25 mouse cellular contexts compared by ENCODE assay signal in genomic region chr17:23854229-23854765, GRCm38 (mm10). TPM values are rescaled to one million over a fixed set of nuclear protein-coding genes. Genes with fewer than 3 reads are reported as not detected.
DNase-seq lines count a peak whose midpoint lies in the region; ATAC-seq lines count a peak whose summit lies in the region.
"Had no signal": no experiment of that assay in that cellular context is flagged by ENCODE, and none has a peak within 500 bp of the region (broad histone marks: within the 10 kb centered on the region; RNA-seq: fewer than 3 reads in every experiment).

No protein-coding gene starts in this region.

- intact Hi-C loops in heart, postnatal 25 days (cut with DNase I), result no loop called here

- no peaks in the 10 kb centered on the region for H3K36me3 ChIP-seq in heart, embryonic 14.5 days (ENCODE audit: control insufficient read depth, insufficient read depth, low read length)
- H3K36me3 ChIP-seq in intestine, embryonic 15.5 days, result no peaks in the 10 kb centered on the region
- no peaks in the 10 kb centered on the region for H3K36me3 ChIP-seq in intestine, embryonic 16.5 days (ENCODE audit: control insufficient read depth, insufficient read depth, low read length)
- H3K36me3 ChIP-seq: embryonic facial prominence, embryonic 10.5 days; hindbrain, embryonic 10.5 days had no signal

- 0 out of 2 replicates have a peak, but pooled peaks have one; percentile 25 for ATAC-seq in heart, embryonic 14.5 days (ENCODE audit: insufficient number of reproducible peaks, insufficient read depth, low FRiP score, low read depth)
- ATAC-seq in intestine, embryonic 15.5 days, result no peak
- ATAC-seq in intestine, embryonic 16.5 days, result no peak
- ATAC-seq: forebrain, embryonic 14.5 days; Patski had no signal

- WGBS in heart, embryonic 14.5 days, result 50% methylated on average over 10 of the region's 10 CpGs
- 83% methylated on average over 10 of the region's 10 CpGs for WGBS in intestine, embryonic 15.5 days
- 85% methylated on average over 10 of the region's 10 CpGs for WGBS in intestine, embryonic 16.5 days

- H3K4me3 ChIP-seq in heart, embryonic 14.5 days (ENCODE audit: control insufficient read depth in 1 of 2, insufficient read depth in 1 of 2, low read depth in 1 of 2, low read length in 2 of 2), result no peak overlapping the region
- H3K4me3 ChIP-seq in intestine, embryonic 15.5 days (replicated peaks), result no peak overlapping the region
- H3K4me3 ChIP-seq in intestine, embryonic 16.5 days (ENCODE audit: low read length), result no peak overlapping the region
- H3K4me3 ChIP-seq: embryonic facial prominence, embryonic 10.5 days; gastrocnemius, adult 2 months; hindbrain, embryonic 10.5 days had no signal

- peaks cover 5 to 7% of the 10 kb centered on the region in 2 experiments for H3K4me1 ChIP-seq in heart, embryonic 14.5 days (ENCODE audit: control insufficient read depth in 2 of 2, insufficient read depth in 2 of 2, low read length in 2 of 2)
- no peaks in the 10 kb centered on the region for H3K4me1 ChIP-seq in intestine, embryonic 15.5 days (replicated peaks)
- H3K4me1 ChIP-seq in intestine, embryonic 16.5 days (ENCODE audit: control insufficient read depth, insufficient read depth, low read length), result 0 out of 2 replicates have a peak, but pooled peaks cover 2% of the 10 kb centered on the region
- H3K4me1 ChIP-seq: embryonic facial prominence, embryonic 10.5 days; hindbrain, embryonic 10.5 days had no signal

- H3K4me2 ChIP-seq in heart, embryonic 14.5 days (ENCODE audit: low read length), result no peak overlapping the region
- 0 out of 2 replicates have a peak overlapping the region, but pooled peaks have one; percentile 5 for H3K4me2 ChIP-seq in intestine, embryonic 15.5 days (replicated peaks)
- H3K4me2 ChIP-seq in intestine, embryonic 16.5 days (ENCODE audit: low read depth, low read length), result no peak overlapping the region
- H3K4me2 ChIP-seq: hindbrain, embryonic 14.5 days had no signal

- H3K9ac ChIP-seq in heart, embryonic 14.5 days (ENCODE audit: low read length), result no peak overlapping the region
- no peak overlapping the region for H3K9ac ChIP-seq in intestine, embryonic 15.5 days
- H3K9ac ChIP-seq in intestine, embryonic 16.5 days (ENCODE audit: low read depth, low read length), result no peak overlapping the region
- H3K9ac ChIP-seq: hindbrain, embryonic 14.5 days had no signal

- DNase-seq in heart, postnatal 25 days (ENCODE audit: low spot score), result no peak
- DNase-seq in R1 (ENCODE audit: low read depth, low spot score), result peak; percentile 44
- DNase-seq in ovary, postnatal 14 days (ENCODE audit: low spot score), result no peak
- no peak for DNase-seq in left cerebral cortex, adult 9 months (ENCODE audit: low spot score in 2 of 2)
- DNase-seq: adrenal gland, adult 8-10 months; adrenal gland, postnatal 36 days; B cell, adult 2 months; cerebellum, adult 2 months; cerebellum, postnatal 10 days; gastrocnemius, adult 2 months; gastrocnemius, postnatal 25 days; kidney, adult 11 months; kidney, adult 9 months had no signal

- H3K27ac ChIP-seq in heart, embryonic 14.5 days (replicated peaks in 1 of 2; ENCODE audit: control insufficient read depth in 1 of 2, insufficient read depth in 1 of 2, low read depth in 2 of 2, low read length in 2 of 2), result no peak overlapping the region; a peak in 1 of 4 replicates
- no peak overlapping the region for H3K27ac ChIP-seq in intestine, embryonic 15.5 days
- no peak overlapping the region for H3K27ac ChIP-seq in intestine, embryonic 16.5 days (ENCODE audit: low read length)
- H3K27ac ChIP-seq: embryonic facial prominence, embryonic 10.5 days; gastrocnemius, adult 2 months; hindbrain, embryonic 10.5 days; hindbrain, embryonic 14.5 days had no signal

- no peaks in the 10 kb centered on the region for H3K27me3 ChIP-seq in heart, embryonic 14.5 days (ENCODE audit: control insufficient read depth, insufficient read depth, low read length)
- H3K27me3 ChIP-seq in intestine, embryonic 15.5 days (replicated peaks), result no peaks in the 10 kb centered on the region
- no peaks in the 10 kb centered on the region for H3K27me3 ChIP-seq in intestine, embryonic 16.5 days (replicated peaks; ENCODE audit: control insufficient read depth, insufficient read depth, low read length)
- H3K27me3 ChIP-seq: Patski had no signal

- H3K9me3 ChIP-seq in heart, embryonic 14.5 days (ENCODE audit: control insufficient read depth, low read length), result no peaks in the 10 kb centered on the region
- no peaks in the 10 kb centered on the region for H3K9me3 ChIP-seq in intestine, embryonic 15.5 days
- no peaks in the 10 kb centered on the region for H3K9me3 ChIP-seq in intestine, embryonic 16.5 days (ENCODE audit: control insufficient read depth, low read length)
- H3K9me3 ChIP-seq: embryonic facial prominence, embryonic 10.5 days; hindbrain, embryonic 10.5 days had no signal

RNA-seq across cellular contexts. Expression of gene Prss41, which starts 10.3 kb away (rescaled TPM):
- not detected in 2 replicates for polyA plus RNA-seq in heart, embryonic 14.5 days (2014; fragmentation: Nextera tagmentation; extraction: Ambion mirVana)
- not detected for total RNA-seq in heart, postnatal 25 days (2021)
- polyA plus RNA-seq in intestine, embryonic 15.5 days (2015; fragmentation: Nextera tagmentation; extraction: Ambion mirVana), result 2.1 and 3.3 TPM in 2 replicates
- polyA plus RNA-seq in intestine, embryonic 16.5 days (2015; fragmentation: Nextera tagmentation; extraction: Ambion mirVana), result 2.7 and 3.4 TPM in 2 replicates
- total RNA-seq: gastrocnemius, adult 2 months; gastrocnemius, postnatal 25 days; granulocyte monocyte progenitor cell, adult 5-6 weeks; heart, postnatal 10 days had no signal

RNA-seq across cellular contexts. Expression of gene Prss32, which starts 10.6 kb away (rescaled TPM):
- not detected in 2 replicates for polyA plus RNA-seq in heart, embryonic 14.5 days (2014; fragmentation: Nextera tagmentation; extraction: Ambion mirVana)
- not detected for total RNA-seq in heart, postnatal 25 days (2021)
- polyA plus RNA-seq in intestine, embryonic 15.5 days (2015; fragmentation: Nextera tagmentation; extraction: Ambion mirVana), result 5.1 and 9.9 TPM in 2 replicates
- polyA plus RNA-seq in intestine, embryonic 16.5 days (2015; fragmentation: Nextera tagmentation; extraction: Ambion mirVana), result 11.8 and 14.5 TPM in 2 replicates
- total RNA-seq: adrenal gland, adult 8-10 months; adrenal gland, postnatal 36 days; gastrocnemius, adult 2 months; gastrocnemius, postnatal 25 days; granulocyte monocyte progenitor cell, adult 5-6 weeks; heart, postnatal 10 days; MEL had no signal
- polyA plus RNA-seq: cerebellum, adult 2 months; forebrain, embryonic 14.5 days; hindbrain, embryonic 10.5 days; hindbrain, embryonic 14.5 days had no signal

RNA-seq across cellular contexts. Expression of gene Prss21, which starts 13.6 kb away (rescaled TPM):
- not detected in 2 replicates for polyA plus RNA-seq in heart, embryonic 14.5 days (2014; fragmentation: Nextera tagmentation; extraction: Ambion mirVana)
- total RNA-seq in heart, postnatal 25 days (2021), result not detected
- polyA plus RNA-seq in intestine, embryonic 15.5 days (2015; fragmentation: Nextera tagmentation; extraction: Ambion mirVana), result not detected in 2 replicates
- polyA plus RNA-seq in intestine, embryonic 16.5 days (2015; fragmentation: Nextera tagmentation; extraction: Ambion mirVana), result not detected in 2 replicates
- total RNA-seq: adrenal gland, adult 8-10 months; adrenal gland, postnatal 36 days; gastrocnemius, adult 2 months; gastrocnemius, postnatal 25 days; granulocyte monocyte progenitor cell, adult 5-6 weeks; heart, postnatal 10 days; MEL had no signal
- polyA plus RNA-seq: cerebellum, adult 2 months; embryonic facial prominence, embryonic 10.5 days; embryonic facial prominence, embryonic 14.5 days; forebrain, embryonic 14.5 days; hindbrain, embryonic 10.5 days; hindbrain, embryonic 14.5 days; Patski had no signal

RNA-seq across cellular contexts. Expression of gene Prss33, which starts 18.4 kb away (rescaled TPM):
- polyA plus RNA-seq in heart, embryonic 14.5 days (2014; fragmentation: Nextera tagmentation; extraction: Ambion mirVana), result not detected in 2 replicates
- total RNA-seq in heart, postnatal 25 days (2021), result not detected
- polyA plus RNA-seq in intestine, embryonic 15.5 days (2015; fragmentation: Nextera tagmentation; extraction: Ambion mirVana), result 0.14 and 0.20 TPM in 2 replicates
- polyA plus RNA-seq in intestine, embryonic 16.5 days (2015; fragmentation: Nextera tagmentation; extraction: Ambion mirVana), result 0.17 TPM in 1 of 2 replicates, not detected in the other
- total RNA-seq: adrenal gland, adult 8-10 months; adrenal gland, postnatal 36 days; gastrocnemius, adult 2 months; gastrocnemius, postnatal 25 days; granulocyte monocyte progenitor cell, adult 5-6 weeks; heart, postnatal 10 days had no signal
- polyA plus RNA-seq: forebrain, embryonic 14.5 days; hindbrain, embryonic 10.5 days; hindbrain, embryonic 14.5 days; Patski had no signal

RNA-seq across cellular contexts. Expression of gene Elob, which starts 25.4 kb away (rescaled TPM):
- polyA plus RNA-seq in heart, embryonic 14.5 days (2014; fragmentation: Nextera tagmentation; extraction: Ambion mirVana), result 950 and 1,075 TPM in 2 replicates
- total RNA-seq in heart, postnatal 25 days (2021), result 100 to 1,000 TPM; 353 to 372 TPM
- polyA plus RNA-seq in intestine, embryonic 15.5 days (2015; fragmentation: Nextera tagmentation; extraction: Ambion mirVana), result 939 and 946 TPM in 2 replicates
- 836 and 930 TPM in 2 replicates for polyA plus RNA-seq in intestine, embryonic 16.5 days (2015; fragmentation: Nextera tagmentation; extraction: Ambion mirVana)
